Mouse (Mus musculus) hematopoietic stem cell, adult 5-6 weeks (primary cell): ENCODE data around the gene Il9. TPM values are rescaled to one million over a fixed set of nuclear protein-coding genes. Genes with fewer than 3 reads are reported as not detected.

Experiments
- ATAC-seq, 2 experiments: fragments of 125-278 bp in 1 of 2; replicated peaks in 1 of 2; 2 replicates each; pipeline ENCODE4 v1.8.0; 2016 to 2017; ENCODE audit warnings: inconsistent platforms in 2 of 2, mild to moderate bottlenecking in 2 of 2, moderate number of reproducible peaks in 2 of 2, low read depth in 1 of 2, moderate TSS enrichment in 1 of 2; ENCODE audit not compliant: low FRiP score in 2 of 2, poor library complexity in 2 of 2, severe bottlenecking in 2 of 2, insufficient read depth in 1 of 2, low TSS enrichment in 1 of 2
- total RNA-seq: library from RNA; stranded (forward); fragments of 172-1452, 232-1000 nt; gene quantifications from 2 replicates; pipeline ENCODE4 v1.2.3, GENCODE M21; 2017

Gene Il9
- total RNA-seq, 1 experiment from 2014 or later = not detected

- no peak for ATAC-seq
Observed at GRCm38 (mm10) chr13:56478027-56478426, 4.0 kb downstream of the Il9 start.

DNA sequence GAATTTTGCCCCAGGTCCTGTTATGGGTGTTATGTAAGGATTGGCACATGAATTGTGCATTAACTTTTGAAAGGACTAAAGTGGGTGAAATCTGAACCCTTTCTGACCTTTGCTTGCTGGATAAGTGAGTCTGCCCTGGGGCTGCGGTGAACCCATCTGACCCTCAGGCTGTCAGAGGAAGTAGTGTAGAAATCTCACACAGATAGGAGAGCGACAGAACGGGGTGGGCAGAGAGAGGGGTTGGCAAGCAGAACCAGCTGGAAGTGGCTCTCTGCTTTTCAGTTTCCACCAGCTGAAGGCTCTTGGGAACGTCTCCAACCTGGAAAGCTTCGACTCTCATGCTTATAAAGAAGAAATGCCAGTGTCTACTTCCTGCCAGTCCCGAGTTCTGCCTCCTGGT is 4.8 kb downstream of the Il9 start:
- peak; percentile 42 to 46; a peak in 2 of 4 replicates for ATAC-seq

DNA sequence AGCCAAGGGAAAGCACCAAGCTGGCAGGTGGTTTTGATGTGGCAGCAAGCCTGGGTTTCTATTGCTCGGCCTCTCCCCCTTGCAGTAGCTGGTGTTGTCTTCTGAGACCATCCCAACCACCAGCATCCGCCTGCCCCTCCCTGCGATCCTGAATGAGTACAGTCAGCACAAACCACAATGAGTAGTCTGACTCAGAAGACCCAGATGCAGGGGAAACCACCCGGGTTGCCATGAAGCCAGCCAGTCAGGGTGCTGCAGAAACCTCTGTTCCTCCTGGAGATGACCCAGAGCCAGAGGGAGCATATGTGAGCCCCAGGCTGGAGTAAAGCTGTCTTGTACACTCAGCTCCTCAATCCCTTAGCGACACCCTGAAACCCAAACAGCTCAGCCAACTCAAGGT is 5.3 kb downstream of the Il9 start:
- ATAC-seq = peak; percentile 80 to 83

DNA sequence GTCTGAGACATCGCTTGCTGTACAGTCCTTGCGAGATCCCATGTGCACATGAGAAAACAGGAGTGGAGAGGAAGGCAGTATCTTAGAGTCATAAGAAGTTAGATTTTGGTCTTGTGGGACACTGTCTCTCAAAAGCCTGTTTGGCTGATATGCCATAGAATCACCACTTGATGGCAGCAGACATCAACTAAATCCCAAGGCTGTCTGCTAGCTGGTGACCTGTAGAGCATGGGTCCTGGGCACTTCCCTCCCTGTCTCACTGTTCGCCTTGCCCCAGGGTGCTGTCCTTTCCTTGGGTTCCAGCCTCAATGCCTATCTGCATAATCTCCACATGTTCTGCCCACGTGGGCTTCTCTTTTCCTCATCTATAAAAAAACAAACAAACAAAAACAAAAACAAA is 6.7 kb downstream of the Il9 start:
- peak; percentile 49 to 58; a peak in 3 of 4 replicates for ATAC-seq

- no peak for ATAC-seq
Observed at GRCm38 (mm10) chr13:56472661-56473060, 9.4 kb downstream of the Il9 start.

DNA sequence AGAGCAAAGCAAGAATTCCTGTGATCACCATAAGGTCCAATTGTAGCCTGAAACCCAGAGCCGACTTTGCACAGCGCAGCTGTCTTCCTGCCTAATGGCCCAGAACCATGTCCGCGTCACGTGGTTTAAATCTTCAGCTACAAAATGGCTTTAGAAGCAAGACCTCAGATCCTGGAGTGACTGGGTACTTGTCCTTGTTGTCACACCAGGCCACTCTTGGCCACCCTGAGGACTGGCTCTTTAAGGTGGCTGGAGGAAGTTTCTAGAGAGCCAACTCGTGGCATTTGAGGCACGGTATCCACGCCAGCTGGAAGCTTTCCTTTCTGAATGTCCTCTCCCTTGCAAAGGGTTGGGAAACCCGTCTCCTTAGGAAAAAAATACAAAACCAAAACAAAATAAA is 10.1 kb downstream of the Il9 start:
- no peak for ATAC-seq

DNA sequence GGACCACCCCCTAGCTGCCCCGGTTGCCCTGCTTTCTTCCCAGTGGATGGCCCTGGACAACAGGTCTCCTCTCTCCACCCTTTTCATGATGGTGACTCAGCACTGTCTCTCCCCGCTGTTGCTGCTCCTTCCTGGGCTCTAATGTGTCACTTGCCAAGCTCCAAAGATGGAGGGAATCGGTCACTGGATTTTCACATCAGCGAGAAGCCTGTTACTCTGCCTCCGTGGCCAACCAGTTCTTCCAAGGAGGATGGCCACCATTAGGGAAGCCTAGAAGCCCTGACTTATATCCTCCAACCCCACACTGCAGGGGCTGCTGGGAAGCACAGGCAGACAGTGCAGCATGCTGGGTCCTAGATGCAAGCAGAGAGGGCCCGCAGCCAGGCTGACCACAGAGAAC is 10.8 kb downstream of the Il9 start:
- ATAC-seq = no peak

- no peak for ATAC-seq
Observed at GRCm38 (mm10) chr13:56468536-56468935, 13.5 kb downstream of the Il9 start.

DNA sequence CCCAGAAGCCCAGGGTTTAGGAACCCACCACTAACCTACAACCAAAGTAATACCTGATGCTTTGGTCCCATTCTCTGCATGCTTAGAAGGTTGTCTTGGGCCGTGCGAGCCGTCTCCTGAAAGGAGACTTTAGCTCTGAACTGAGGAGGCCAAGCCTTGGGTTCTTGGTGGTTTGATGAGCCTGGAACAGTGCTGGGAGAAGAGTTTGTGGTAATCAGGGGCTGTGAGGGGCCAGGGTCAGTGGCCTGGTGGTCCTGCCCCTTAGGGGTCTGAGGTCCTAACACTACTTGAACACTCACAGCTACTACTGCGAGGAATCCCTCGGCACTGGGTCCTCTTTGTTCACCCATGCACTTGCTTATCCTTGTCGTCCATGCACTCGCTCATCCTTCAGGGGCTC is 14.3 kb downstream of the Il9 start:
- ATAC-seq = no peak

- ATAC-seq = no peak
Observed at GRCm38 (mm10) chr13:56463750-56464149, 18.3 kb downstream of the Il9 start.

- ATAC-seq = no peak
Observed at GRCm38 (mm10) chr13:56463261-56463660, 18.8 kb downstream of the Il9 start.

DNA sequence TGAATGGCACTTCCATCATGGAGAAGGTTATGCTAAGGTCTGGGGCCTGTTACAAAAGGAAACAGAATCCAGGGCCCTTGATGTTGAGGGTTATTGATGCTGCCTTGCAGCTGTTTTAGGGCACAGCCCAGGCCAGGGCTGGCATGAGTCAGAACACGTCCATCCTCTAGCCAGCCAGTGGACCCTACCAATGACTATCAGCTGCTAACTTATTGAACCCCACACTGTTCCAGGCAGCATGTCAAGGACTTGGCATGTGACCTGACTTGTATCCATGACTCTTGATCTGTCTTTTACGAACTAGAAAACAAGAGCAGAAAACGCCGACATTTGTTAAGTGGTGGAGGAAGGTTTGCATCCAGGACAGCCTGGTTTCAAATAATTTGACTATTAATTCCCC is 19.3 kb downstream of the Il9 start:
- ATAC-seq = no peak

- ATAC-seq = no peak
Observed at GRCm38 (mm10) chr13:56461460-56461859, 20.6 kb downstream of the Il9 start.

DNA sequence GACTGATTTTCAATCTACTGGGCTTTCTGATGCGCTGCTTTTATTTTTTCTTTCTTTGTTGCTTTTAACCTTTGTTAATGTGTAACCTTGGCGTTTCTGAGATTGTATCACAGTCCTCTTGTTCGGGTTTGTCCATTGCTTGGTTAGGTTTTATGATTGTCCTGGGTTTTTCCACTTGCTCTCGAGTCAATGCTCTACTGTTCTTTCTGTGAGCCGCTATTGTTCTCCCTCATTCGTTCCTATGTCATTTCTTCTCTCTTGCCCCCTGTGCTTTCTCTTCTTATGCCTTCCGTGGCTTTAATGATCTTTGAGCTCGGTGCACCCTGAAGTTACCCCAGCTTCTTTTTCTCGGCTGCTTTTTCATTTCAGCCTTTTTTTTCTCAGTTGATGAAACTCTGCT is 24.0 kb downstream of the Il9 start:
- no peak for ATAC-seq

- ATAC-seq = no peak
Observed at GRCm38 (mm10) chr13:56450035-56450434, 32.0 kb downstream of the Il9 start.

GRCm38 (mm10) chr13:56449239-56450030 is 32.6 kb downstream of the Il9 start:
- no peak for ATAC-seq

DNA sequence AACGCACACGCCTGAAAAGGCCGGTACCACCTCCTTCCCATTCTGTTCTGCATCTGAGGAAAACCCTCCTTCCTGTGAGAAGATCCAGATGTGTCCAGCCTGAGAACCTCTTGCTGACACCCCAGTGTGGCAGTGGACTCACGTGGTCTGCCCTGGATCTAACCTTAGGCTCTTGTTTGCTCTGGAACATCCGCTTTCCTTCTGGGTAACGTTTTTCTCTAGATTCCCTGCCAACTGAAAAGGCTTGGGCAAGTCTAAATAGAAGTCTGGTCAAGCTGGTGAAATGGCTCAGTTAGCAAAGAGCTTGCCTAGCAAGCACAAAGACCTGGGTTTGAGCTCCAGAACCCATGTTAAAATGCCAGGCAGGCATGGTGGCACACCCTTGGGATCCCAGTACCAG is 37.0 kb downstream of the Il9 start:
- no peak for ATAC-seq

DNA sequence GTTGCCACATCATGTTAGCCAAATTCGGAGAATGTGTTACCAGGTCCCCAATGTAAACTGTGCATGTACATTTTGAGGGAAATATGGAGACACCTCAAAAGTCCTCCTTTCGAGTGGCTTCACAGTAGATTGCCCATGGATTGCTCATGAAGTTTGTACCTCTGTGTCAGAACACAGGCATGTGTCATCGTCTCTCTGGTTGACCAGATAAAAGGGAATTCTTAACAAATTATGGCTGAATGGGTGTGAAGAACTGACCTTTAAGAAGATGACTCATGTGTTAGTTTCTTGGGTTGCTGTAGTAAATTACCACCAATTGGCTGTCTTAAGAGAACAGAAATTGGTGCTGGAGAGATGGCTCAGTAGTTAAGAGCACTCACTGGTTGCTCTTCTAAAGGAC is 37.9 kb downstream of the Il9 start:
- no peak for ATAC-seq

DNA sequence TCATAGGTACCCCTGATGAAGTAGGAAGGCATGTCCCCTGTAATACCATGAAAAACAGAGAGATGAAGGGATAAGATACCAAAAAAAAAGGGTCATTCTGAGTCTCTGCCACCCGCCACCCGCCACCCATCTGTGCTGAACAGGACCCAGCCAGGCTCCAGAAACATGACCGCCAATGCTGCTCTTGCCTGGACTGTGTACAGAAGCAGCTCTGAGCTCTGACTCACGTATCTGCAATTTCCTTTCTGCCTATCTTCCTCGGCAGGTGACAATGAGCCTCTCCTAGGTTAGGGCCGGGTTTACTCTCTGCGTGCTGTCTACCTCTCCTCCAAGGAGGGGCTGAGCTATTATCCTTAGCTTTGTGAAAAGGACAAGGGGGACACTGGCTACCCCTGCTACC is 38.6 kb downstream of the Il9 start:
- ATAC-seq = no peak
